Mouse (Mus musculus) hematopoietic stem cell, adult 5-6 weeks (primary cell): ENCODE measurements around the gene Ppp1r15b. TPM values are rescaled to one million over a fixed set of nuclear protein-coding genes. Genes with fewer than 3 reads are reported as not detected.

Experiments
- ATAC-seq, 2 experiments: fragments of 125-278 bp in 1 of 2; replicated peaks in 1 of 2; 2 replicates each; pipeline ENCODE4 v1.8.0; 2016 to 2017; ENCODE audit warnings: inconsistent platforms in 2 of 2, mild to moderate bottlenecking in 2 of 2, moderate number of reproducible peaks in 2 of 2, low read depth in 1 of 2, moderate TSS enrichment in 1 of 2; ENCODE audit not compliant: low FRiP score in 2 of 2, poor library complexity in 2 of 2, severe bottlenecking in 2 of 2, insufficient read depth in 1 of 2, low TSS enrichment in 1 of 2
- total RNA-seq: library from RNA; stranded (forward); fragments of 172-1452, 232-1000 nt; gene quantifications from 2 replicates; pipeline ENCODE4 v1.2.3, GENCODE M21; 2017

Ppp1r15b gene
- total RNA-seq, 1 experiment from 2014 or later = 85.7 TPM

DNA sequence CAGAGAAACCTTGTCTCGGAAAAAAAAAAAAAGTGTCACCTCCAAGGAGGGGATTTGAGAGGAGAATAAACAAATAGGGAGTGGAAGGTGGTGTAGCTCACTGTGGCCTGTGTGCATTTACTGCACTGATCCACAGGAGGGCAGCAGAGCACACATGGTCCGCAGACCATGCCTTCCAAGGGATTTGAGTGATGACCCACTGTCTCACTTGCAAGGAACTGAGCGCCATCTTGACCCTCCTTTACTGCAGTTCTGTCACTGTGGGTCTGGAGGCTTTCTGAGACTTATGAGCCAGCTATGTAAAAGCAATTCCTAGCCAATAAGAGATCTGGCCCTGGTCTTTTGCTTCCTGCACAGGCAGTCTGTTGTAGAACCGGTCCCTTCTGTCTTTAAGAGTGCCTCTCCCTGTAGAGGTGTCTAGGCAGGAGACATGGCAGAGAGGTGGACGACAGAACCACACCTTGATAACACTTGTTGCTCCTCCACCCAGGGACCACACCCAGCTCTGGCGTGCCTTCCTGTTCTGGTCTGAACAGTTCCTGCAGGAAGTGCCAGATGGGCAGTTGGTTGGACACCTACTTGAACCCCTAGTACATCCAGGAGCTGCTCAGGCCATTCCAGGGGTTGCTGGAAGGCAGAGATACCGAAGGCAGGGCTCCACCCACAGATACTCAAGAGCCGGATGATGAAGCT, 46.7 kb downstream of the Ppp1r15b start:
- ATAC-seq = peak; percentile 50 to 53; a peak in 2 of 4 replicates

DNA sequence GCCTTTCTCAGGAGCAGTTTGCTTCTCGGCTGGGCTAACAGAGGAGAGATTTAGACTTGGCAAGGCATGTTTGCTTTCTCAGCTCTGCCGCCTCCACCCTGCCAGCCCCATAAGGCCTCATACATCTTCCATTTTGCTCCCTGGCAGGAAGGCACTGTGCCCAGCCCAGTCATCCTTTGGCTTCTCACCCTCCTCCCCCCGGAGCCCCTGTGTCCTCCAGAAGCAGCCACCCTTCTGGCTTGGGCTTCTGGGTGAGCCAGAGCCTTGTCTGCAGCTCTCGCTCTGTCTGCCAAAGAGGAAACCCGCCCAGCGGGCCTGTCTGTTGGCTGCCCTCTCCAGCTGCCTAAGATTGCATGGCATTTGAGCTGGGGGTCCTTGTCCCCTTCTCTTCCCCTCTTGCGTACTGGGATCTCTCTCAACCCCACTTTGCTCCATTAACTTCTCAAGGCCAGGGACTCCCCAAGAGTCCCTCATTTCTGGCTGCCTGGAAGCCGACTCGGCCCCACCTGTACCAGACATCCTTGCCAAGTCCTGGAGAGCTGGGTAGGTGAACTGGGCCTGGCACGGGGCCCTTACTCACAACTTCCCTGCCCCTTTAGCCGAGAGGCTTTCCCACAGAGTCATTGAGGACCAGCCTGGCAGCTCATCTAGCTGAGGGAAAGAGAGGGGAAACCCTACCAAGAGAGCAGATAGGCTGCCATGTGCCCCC, 47.9 kb downstream of the Ppp1r15b start:
- ATAC-seq = no peak

- peak; percentile 66 to 67 for ATAC-seq
These were observed 50.4 kb downstream of the Ppp1r15b start for GRCm38 (mm10) chr1:133181072-133182015.

GRCm38 (mm10) chr1:133182016-133182705, 51.2 kb downstream of the Ppp1r15b start:
- peak in 1 of 2 experiments; percentile 23; a peak in 1 of 4 replicates for ATAC-seq

DNA sequence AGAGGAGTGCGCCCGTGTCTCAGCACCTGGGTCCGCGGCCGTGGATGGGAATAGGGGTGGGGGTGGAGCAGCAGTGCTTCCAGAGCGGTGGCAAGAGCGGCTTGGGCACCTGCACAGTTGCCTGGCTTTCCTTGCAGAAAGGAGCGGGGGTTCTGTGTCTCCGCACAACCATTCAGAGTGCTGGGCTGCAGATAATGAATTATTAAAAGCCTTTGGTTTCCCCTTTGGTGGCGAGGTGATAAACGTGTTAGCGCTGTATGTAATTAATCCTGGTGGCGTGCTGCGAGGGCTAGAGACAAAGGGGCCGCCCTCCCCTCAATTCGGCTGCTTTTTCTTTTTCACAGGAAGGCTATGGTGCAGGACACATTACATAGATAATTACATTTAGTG, 51.8 kb downstream of the Ppp1r15b start:
- no peak for ATAC-seq

- no peak for ATAC-seq
These were observed 52.4 kb downstream of the Ppp1r15b start for GRCm38 (mm10) chr1:133183141-133183925.

DNA sequence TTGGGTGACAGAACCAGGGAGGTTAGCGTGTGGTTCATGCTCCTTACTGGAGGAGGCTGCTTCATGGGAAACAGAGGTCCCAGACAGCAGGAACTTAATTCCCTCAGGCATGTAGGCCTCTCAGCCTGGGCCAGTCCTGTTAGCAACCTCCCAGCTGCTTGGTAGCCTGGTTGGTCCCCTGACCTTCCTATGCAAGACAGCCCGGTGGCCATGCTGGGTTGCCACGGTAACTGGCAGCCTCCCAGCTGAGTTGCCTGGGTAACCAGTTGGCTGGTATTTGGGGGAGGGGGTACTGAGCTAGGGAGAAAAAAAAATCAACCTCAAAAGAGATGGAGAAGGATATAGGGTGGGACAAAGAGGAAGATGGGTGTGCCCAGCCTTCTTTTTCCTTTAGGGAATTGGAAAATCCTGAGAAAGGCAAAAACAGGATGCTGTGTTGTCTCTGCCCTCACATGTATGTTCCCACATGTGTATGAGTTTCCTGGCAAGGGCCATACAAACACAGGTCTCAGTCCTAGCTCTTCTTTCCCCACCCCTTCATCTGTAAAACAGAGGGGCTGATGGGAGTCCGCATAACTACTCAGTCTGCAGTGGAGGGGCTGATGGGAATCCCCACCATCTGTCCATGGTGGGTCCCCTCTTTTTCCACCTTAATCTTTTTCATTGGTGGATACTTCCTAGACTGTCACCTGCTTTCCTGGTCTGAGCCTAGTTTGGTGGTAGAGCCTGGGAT, 57.2 kb downstream of the Ppp1r15b start:
- no peak for ATAC-seq

GRCm38 (mm10) chr1:133188719-133189118, 57.8 kb downstream of the Ppp1r15b start:
- ATAC-seq = no peak

Other genes with a start within 250 kb of the Ppp1r15b start
- gene Mdm4, start 100.6 kb upstream of the Ppp1r15b start, total RNA-seq = 135 and 150 TPM in 2 replicates
- gene Pik3c2b, start 85.5 kb upstream of the Ppp1r15b start, total RNA-seq = 4.4 and 6.0 TPM in 2 replicates
- gene Plekha6, start 33.1 kb downstream of the Ppp1r15b start, total RNA-seq = 4.4 and 7.6 TPM in 2 replicates
- not detected in 2 replicates for gene Golt1a, start 178.7 kb downstream of the Ppp1r15b start, total RNA-seq
- gene Kiss1, start 190.7 kb downstream of the Ppp1r15b start, total RNA-seq = not detected in 2 replicates
- not detected in 2 replicates for gene Ren1, start 219.4 kb downstream of the Ppp1r15b start, total RNA-seq
- not detected in 2 replicates for gene Etnk2, start 232.4 kb downstream of the Ppp1r15b start, total RNA-seq